Mouse (Mus musculus): ENCODE measurements at regions not wholly inside any gene's neighbourhood (a gene's known extent, or its start where the extent isn't known, plus 50 kb on each side); places are given as distances from the start of the nearest gene placed in this dataset.
A peak's percentile ranks its signal among the peaks of the same experiment; 100 is the strongest.

DNA sequence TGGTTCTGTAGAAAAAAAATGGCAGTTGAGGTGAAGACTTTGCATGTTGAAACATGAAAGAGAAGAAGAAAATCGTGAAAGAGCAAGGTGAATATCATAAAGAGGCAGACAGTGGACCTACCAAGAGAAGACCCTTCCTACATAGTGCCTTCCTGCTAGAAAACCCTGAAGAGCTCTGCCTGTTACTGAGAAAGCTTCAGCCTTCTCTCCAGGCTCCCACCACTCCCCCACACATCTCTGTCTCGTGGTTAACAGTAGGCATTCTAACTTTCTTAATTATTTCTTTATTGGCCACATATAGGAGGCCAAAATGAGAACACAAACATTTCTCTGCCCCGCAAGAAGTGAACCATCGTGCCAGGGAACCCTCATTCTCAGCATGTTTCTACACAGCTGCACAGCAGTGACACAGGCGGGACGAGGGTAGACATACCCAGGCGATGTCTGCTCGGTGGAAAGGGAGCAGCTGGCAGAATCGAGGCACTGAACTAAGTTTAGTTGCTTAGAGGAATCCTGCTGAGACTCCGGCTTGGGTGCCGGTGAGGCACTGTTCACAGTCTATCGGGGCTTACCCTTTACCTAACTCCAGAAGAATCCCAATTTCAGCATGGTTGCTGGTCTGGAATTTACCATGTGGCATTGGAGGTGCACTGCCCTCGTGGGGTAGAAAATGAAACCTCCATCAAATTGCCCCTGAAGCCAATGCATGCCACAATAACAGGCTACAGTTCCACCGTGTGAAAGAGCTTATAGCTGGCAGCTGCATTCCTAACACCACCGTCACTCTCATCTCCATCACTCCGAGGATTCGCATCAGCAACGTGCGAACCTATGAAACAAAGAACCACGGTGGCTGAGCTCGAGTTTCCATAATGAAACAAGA is 260.4 kb upstream of the Tsc22d2 start:
- no peak for DNase-seq

DNA sequence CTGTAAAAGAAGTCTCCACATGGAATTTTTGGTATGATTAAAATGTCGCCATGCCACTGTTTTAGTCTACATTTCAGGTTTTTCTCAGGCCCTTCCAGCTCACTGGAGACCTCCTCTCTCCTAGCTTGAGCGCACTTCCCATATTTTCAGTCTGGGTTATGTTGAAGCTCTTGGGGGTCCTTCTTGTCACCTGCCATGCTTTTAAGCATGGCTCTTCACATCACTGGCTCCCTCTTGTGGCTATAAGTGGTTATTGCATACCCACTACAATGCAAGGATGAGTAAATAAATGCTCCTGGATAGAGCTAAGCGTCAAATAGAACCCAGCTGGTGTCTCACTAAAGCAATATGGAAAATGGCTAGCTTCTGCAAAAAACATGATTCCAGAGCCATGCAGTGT is 255.1 kb upstream of the Tsc22d2 start:
- DNase-seq: no peak

DNA sequence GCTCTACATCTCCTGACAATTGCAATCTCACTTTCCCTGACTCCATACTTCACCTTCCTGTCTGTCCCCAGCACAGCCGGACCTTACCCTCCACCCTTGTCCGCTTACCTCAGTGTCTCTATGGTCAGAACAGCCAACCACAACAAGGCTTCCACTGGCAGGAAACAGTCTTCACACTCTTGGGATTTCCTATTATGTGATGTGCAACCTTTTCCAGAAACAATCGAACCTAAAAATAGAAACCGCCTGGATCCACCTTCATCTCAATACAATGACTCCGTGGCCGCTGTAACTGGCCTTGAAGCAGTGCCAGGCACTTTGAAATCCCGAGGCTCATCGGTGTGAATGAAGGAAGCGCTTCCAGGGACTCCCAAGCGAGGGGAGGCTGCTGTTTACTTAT is 252.3 kb upstream of the Tsc22d2 start:
- no peak for DNase-seq

DNA sequence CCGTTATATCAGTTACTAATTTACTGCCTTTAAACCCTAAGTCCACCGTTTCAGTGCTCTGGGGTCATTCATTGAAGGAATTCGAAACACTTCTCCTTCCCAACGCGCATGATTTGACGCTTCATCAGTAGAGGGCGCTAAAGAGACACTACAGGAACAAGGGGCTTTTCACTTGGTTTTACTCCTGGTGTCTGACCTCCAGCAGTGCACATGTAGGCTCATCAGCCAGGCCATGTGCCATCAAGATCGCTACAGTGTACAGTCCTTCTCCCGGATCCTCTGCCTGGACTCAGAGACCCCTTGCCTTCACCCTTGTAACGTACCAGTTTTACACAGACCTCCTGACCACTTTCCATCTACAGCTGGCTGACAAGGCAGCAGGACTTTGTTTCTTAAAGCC is 250.7 kb upstream of the Tsc22d2 start:
- DNase-seq: peak; percentile 4 to 5

DNA sequence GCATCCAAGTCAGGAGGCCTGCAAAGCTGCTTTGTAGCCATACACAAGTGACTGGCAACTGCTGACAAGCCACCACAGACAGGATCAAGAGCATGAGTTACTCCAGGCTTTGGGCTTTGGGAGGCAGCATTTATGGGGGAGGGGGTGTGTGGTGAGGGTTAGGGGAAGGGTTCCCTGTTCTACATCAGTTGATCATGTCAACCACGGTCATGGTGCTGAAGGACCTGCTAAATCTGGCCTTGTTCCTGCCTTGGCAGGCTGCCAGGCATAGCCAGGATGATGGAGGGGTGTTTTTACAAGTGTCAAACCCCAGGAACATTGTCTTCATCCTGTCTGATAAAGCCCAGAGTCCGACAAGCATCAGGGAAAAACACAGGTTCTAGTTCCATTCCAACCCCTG is 247.9 kb upstream of the Tsc22d2 start:
- DNase-seq: no peak

DNA sequence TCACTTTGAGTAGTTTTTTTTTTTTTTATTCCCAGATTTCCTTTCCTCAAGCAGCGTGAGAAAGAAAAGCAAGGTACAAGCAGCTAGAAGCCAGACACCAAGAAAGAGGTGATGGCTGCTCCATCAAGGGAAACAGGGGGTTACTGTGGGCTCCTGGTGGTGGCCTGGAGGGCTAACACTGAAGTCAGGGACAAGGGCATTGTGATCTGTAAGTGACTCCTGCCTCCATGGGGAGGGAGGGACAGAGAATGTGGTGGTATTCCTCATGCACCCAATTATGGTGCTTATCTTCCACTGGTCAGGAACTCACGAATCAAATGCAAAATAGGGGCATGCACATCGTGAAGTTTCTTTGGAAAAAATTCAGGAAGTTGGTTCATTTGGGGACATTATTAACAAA is 247.4 kb upstream of the Tsc22d2 start:
- DNase-seq: no peak

DNA sequence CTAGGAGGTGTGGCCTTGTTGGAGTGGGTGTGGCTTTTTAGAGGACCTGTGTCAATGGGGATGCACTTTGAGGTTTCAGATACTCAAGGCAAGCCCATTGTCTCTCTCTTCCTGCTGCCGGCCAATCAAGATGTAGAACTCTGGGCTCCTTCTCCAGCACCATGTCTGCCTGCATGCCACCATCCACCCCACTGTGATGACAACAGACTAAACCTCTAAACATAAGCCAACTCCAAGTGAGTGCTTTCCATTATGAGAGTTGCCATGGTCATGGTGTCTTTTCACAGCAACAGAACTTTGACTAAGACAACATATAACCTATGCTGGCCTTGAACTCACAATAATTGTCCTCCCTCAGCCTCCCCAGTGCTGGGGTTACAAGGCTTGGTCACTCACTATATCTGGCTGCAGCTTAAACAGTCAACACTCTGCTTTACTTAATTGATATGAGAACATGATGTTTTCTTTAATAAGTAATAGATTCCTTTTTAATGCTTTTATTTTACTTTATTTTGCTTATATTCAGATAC is 246.7 kb upstream of the Tsc22d2 start:
- DNase-seq: no peak

DNA sequence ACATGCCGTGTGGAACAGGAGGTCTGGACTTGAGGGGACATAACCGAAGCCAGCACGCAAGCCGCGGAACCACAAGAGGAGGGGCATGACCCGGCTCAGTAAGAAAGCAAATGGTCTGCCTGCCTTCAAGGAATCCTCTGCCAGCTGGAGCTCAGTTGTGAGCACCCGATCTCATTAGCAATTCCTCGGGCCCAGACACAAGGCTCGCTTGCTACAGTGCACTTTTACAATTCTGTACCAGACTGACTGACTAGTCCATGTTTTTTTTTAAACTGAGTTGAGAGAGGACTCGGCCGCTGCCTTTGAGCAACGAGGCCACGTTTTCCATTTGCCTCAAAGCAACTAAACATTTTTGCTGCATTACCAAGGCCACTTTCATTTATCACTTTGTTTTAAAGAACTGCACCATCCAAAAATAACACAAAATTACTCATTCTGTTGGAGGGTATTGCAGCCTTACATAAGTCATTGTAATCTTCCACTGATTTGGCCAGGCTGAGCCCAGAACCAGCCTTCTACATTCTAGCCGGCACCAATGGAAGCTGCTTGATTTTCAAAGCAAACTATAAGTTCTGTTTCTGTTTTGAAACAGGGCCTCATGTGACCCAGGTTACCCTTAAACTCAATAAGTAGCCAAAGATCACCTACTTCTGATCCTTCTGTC is 245.9 kb upstream of the Tsc22d2 start:
- no peak for DNase-seq

DNA sequence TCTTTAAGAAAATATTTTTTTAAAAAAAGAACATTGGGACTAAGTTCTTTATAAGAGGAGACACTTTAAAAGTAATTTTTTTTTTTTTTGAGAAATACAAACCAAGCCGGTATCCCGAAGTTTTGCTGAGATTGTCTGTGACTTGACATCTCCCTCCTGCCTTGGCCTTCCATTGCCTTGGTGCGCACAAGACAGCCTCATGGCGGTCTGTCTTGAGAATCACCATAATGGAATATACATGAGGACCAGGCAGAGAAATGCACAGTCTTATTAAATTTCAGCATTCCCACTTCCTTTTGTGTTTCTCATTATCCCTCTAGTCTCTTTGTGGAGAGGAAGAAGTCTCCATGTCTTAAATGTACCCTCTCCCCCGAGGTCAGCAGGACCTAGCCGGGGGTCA is 244.7 kb upstream of the Tsc22d2 start:
- no peak for DNase-seq

DNA sequence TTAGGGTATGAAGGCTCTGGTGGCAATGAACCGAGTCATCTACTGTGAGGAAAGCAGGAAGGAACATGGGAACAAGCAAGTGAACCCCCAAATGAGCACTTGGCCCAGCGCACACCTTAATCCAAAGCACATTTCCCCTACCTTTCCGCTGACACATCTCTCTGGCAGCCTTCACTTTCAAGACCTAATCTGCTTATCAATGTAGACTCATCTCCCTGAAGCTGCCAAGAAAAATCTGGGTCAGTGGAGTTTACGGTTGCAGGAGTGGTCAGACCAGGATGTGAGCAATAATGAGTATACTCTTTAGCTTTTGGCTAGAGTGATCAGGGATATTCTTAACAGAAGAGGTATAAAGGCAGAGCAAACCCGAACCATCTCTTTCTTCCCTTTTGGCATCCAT is 242.4 kb upstream of the Tsc22d2 start:
- DNase-seq: no peak

DNA sequence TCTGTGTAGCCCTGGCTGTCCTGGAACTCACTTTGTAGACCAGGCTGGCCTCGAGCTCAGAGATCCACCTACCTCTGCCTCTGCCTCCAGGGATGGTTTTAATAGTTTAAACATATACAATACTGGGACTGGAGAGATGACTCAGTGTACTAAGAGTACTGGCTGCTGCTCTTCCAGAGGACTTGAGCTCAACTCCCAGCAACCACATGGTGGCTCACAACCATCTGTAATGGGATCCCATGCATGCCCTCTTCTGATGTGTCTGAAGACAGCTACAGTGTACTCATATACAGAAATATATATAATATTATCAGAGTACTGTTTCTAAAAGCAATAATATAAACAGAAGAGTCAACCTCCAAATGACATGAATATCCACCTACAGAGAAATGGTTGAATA is 240.7 kb upstream of the Tsc22d2 start:
- no peak for DNase-seq

DNA sequence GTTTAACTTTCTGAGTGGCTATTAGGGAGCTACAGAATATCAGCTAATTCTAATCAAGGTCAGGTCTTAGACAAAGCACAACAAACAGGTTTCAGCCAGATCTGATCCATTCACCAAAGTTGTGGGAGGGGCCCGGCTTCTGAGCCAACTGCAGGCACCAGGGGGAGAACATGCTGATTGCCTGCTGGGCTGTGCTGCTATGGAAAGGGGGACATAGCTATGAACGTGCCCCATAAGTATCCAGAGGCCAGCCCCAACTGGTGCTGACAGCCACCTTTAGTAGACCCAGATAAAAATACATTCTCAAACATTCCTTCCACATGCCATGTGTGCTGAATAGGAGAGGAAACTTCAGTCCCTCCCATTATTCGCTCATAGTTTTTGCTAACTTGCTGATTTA is 232.8 kb upstream of the Tsc22d2 start:
- DNase-seq: no peak

DNA sequence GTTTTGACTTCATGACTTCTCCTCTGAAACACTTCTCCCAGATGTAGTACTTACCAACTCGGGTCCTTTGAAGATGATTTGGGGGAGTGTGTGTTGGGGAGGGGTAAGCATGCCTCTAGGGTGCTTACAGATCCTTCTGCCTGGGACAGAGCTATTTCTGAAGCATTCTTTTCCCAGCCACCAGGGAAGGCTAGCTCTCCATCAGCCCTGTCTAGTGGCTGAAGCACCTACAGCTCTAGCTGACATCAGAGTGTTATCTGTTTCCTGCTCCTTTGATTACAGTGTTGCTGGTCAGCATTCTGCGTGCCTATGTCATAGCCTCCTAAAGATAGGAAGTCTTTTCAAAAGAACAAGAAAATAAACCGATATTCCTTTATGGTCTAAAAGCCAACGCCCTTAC is 232.2 kb upstream of the Tsc22d2 start:
- DNase-seq: no peak

DNA sequence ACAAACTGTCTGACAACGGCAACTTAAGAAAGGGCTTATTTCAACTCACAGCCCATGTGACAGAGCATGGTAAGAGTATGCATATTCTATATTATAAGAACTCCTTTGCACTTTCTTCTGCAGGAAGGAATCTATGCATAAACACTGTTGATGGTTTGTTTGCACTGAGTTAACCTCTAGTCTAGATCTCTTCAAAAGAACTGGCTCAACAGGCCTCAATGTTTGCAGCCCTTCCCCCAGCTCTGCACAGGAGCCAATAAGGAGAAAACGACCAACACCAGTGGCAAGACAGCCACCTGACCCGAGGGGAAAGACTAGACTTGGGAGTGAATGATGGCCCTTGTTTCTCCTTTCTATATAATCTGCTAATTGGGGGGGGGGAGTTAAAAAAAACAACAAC is 231.2 kb upstream of the Tsc22d2 start:
- no peak for DNase-seq

DNA sequence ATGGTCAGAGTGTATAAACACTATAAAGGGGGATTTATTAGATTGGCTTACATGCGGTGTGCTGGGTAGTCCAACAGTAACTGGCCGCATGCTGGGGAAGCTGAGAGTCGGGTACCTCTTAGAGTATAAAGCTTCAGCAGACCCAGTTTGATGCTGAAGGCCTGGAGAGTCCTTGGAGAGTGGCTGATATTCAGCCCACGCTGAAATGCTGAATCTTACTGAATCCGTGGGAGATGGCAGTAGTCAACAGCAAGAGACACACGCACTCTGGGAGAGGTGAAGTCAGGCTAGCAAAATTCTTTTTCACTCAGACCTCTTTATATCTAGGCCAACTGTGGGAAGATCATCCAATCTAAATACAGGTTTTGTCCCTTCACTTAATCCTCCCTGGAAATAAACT is 214.1 kb upstream of the Tsc22d2 start:
- no peak for DNase-seq

DNA sequence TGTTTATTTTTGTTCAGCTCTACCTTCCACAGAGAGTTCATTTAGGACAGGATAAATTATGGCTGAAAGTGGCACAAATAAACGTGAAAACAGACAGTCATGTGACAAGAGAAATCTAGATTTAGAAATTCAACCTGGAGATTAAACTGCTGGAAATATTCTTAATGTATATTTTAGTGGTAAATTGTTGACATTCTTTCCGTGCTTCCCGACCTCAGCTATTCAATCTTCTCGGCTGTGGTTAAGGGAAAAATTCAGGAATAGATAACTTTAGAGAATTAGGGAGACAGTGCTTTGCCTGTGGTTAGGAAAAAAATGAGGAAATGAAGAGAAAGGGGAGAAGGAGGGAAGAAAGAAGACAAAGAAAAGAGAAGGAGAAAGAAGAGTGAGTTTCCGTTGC is 211.7 kb upstream of the Tsc22d2 start:
- DNase-seq: no peak

DNA sequence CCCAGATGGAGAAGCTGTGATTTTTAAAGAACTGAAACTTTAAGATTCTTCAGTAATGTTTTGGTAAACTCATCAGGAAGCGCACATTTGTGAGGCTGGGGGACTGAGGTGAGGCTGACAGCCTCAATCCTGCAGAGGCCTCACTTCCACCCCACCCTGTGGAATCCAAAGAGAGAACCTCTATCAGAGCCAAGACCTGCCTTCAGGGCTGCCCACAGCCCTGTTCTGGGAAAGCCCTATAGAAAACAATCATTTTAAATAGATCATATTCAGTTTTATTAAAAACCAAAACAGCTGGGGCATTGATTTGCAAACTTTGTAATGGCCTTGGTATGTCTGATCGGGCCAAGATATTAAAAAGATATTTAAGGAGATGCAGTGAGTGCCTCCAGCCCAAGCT is 210.7 kb upstream of the Tsc22d2 start:
- DNase-seq: no peak

DNA sequence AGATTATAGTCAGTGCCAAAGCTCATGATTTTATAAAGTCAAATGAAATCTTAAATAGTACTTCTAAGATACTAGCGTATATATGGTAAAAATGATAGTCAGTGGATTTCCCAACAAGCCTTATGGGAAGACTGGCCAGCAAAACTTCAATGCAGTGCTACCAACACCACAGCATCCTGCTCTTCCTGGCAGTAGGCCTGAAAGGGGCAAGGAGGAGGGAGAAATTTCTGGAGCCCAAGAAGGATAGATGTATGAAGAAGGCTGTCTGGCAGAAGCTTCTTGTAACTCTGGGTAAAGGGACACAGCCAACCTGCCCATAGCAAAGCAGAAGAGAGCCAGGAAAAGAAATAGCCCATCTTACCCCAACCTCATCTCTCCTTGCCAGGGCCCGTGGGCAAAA is 209.0 kb upstream of the Tsc22d2 start:
- no peak for DNase-seq

DNA sequence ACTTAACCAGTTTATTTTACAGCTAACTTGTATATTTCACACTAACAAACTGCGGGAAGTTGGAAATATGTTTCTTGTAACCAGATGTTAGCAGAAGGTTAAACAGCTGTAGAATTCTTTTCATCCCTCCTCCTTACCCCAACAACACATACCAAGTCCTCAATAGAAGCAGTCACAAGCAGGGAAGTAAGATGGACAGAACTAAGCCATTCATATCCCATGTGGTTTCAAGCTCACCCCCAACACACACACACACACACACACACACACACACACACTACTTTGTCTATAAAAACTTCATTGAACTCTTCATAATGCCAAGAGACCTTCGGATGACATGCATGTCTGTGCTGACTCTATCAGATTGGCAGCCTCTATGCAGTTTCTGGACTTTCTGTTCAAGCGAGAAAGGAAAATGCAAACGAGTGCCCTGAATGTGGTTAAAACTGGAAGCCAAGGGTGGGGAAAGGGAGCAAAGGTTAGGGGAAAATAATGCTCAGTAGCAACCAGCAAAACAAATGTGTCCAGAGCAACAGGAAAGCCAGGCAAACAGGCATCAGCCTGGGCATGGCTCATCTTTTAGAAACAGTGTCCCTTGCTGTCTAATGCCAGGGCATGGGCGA is 207.6 kb upstream of the Tsc22d2 start:
- DNase-seq: no peak

DNA sequence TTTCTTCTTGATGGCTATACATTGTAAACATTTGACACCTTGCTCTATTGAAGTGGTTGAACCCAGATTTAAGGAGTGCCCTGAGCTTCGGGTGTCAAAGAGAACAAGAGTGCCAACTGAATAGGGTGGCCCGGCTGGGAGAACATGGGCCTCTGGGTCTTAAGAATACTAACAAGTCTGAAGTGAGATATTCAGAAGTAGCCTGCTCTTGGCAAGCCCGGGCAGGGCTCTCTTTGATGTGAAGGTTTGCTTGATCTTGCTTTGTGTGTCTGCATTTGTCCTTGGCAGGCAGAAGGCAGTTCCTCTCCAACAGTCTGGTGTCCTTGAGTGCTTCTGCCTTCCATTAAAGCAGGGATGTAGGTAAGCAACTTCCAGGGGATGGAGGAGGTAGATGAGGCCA is 203.5 kb upstream of the Tsc22d2 start:
- no peak for DNase-seq

DNA sequence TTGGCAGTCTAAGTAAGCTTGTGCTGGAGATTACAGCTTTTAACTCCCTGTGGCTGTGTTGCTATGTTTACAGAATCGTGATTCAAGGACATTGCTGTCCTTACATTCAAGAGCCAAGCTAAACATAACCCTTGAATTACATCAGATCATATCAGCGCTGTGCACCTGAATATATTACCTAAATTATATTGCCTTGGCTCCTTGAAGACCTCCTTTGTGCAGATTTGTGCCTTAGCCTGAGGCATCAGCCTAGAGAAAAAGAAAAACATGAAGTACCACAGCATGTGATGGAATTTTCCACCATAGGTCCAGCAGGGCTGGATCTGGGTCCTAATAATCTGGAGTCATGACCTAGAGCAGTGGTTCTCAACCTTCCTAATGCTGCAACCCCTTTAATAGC is 189.8 kb upstream of the Tsc22d2 start:
- no peak for DNase-seq

DNA sequence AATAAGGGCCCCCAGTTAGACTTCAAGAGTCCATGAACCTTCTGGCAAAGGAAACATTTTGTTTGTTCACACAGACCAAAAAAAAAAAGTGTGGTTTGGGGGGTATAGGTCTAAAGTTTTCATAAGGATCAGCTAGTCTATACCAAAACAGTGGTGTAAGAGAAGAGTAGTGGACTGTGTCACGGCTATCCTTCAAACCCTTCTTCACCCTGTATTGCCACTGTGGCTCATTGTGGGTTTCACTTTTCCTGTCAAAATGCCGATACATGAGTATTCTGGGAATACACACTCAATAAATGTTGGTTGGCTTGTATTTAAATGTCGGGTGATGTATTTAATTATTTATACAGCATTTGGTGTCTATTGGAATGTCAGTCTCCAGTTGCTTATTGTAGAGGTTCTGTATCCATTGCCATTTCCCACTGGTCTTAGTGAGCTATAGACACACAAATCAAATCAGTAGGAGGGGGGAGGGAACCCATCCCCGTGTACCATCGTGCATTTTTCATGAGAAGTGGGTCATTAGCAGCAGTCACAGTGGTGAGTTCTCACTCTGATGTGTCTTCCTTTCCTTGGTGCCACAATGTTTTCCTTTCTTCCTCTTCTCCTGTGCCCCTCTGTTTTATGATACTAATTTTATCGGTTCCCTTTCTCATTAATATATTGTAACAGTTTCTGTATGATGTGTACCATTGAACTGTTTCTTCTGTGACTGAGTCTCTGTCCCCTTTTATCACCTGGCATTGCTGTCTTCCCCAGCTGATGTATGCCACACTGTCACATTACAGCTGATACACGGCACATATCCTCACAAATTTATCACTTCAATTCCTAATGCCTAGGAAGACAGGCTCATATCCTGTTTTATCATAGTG is 187.8 kb upstream of the Tsc22d2 start:
- DNase-seq: no peak

DNA sequence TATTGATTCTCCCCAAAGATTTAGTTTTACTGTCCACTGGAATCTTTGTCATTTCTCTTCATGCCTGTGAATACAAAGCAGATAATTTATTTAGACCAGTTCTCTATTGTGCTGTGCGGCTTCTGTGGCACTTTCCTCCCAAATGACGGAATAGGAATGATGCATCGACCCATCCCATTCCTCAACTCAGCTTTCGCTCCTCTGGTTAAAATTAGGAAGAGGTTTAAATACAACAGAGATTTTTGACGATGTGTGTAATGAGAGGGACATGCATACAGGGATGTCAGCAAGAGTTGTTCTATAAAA is 187.2 kb upstream of the Tsc22d2 start:
- DNase-seq: no peak
